Mouse (Mus musculus) hindbrain, embryonic 11.5 days (tissue): ENCODE results near the gene Coa7. TPM values are rescaled to one million over a fixed set of nuclear protein-coding genes. Genes with fewer than 3 reads are reported as not detected.
A peak's percentile ranks its signal among the peaks of the same experiment; 100 is the strongest.

ENCODE experiments used
- ATAC-seq: fragments of 200-750 bp; cut with Nextera tagmentation; 2 replicates; pipeline ENCODE4 v1.8.0; 2017; ENCODE audit warnings: mild to moderate bottlenecking, moderate TSS enrichment, moderate library complexity; ENCODE audit not compliant: low FRiP score
- DNase-seq: peaks from one replicate; pipeline ENCODE4 v3.0.0-alpha.2; 2015; ENCODE audit warnings: low spot score
- H3K27ac ChIP-seq: fragments of 300-500 bp; sonication (generic); 2 replicates; pipeline ENCODE4 v1.5.1; 2014; ENCODE audit warnings: mild to moderate bottlenecking, low read depth, low read length
- H3K27me3 ChIP-seq: fragments of 300-500 bp; sonication (generic); 2 replicates; pipeline ENCODE4 v1.6.1; 2014; ENCODE audit warnings: mild to moderate bottlenecking, low read length, moderate library complexity, mixed read lengths; ENCODE audit not compliant: control insufficient read depth, insufficient read depth
- H3K36me3 ChIP-seq: fragments of 300-500 bp; sonication (generic); 2 replicates; pipeline ENCODE4 v1.6.1; 2014; ENCODE audit warnings: mild to moderate bottlenecking, low read length, moderate library complexity, mixed read lengths; ENCODE audit not compliant: control insufficient read depth, insufficient read depth
- H3K4me1 ChIP-seq: fragments of 300-500 bp; sonication (generic); replicated peaks from 2 replicates; pipeline ENCODE4 v1.6.1; 2014; ENCODE audit warnings: low read length, mixed read lengths; ENCODE audit not compliant: control insufficient read depth, insufficient read depth
- H3K4me2 ChIP-seq: fragments of 300-500 bp; sonication (generic); replicated peaks from 2 replicates; pipeline ENCODE4 v1.6.1; 2014; ENCODE audit warnings: mild to moderate bottlenecking, low read depth, low read length
- H3K4me3 ChIP-seq: fragments of 300-500 bp; sonication (generic); 2 replicates; pipeline ENCODE4 v1.5.1; 2014; ENCODE audit warnings: low read depth, low read length
- H3K9ac ChIP-seq: fragments of 300-500 bp; sonication (generic); 2 replicates; pipeline ENCODE4 v1.6.1; 2014; ENCODE audit warnings: low read depth, low read length
- H3K9me3 ChIP-seq: fragments of 300-500 bp; sonication (generic); 2 replicates; pipeline ENCODE4 v1.6.1; 2016; ENCODE audit warnings: low read length; ENCODE audit not compliant: control insufficient read depth
- WGBS: fragments of 180-500 bp; shearing (Covaris S2); extraction: QIAGEN DNeasy Blood & Tissue Kit; methylation state at CpG from one replicate; pipeline ENCODE4 v1.1.7; 2014; 5-methylcytosine and 5-hydroxymethylcytosine counted together
- polyA plus RNA-seq: library from polyadenylated mRNA; unstranded; fragments of >200 nt; fragmentation: Nextera tagmentation; extraction: Ambion mirVana; gene quantifications from 2 replicates; pipeline ENCODE4 v1.2.1, GENCODE M21; 2014

The Coa7 gene
- polyA plus RNA-seq: 42.1 and 53.1 TPM in 2 replicates

GRCm38 (mm10) chr4:108327730-108328484 lies at the start of gene Coa7:
TSS of gene Coa7 (plus strand) at chr4:108328140.
- peak within 1 kb of the TSS; percentile 60 for H3K4me3 ChIP-seq
- no peaks in the 10 kb centered on the region for H3K27me3 ChIP-seq
- ATAC-seq (peak; percentile 96), DNase-seq (peak; percentile 99)
- H3K4me2 ChIP-seq: peak within 1 kb of the TSS; percentile 42
- H3K4me1 ChIP-seq: no peaks in the 10 kb centered on the region
- no peaks in the 10 kb centered on the region for H3K36me3 ChIP-seq
- WGBS: 1% methylated on average over 45 of the region's 45 CpGs
- H3K9me3 ChIP-seq: no peaks in the 10 kb centered on the region
- peak within 1 kb of the TSS; percentile 65 for H3K27ac ChIP-seq
- H3K9ac ChIP-seq: peak within 1 kb of the TSS; percentile 54

- Histone ChIP-seq H3K9ac (peak overlapping the region; percentile 96), H3K4me3 (peak overlapping the region; percentile 87), H3K4me1 (peaks cover 4% of the 10 kb centered on the region), H3K27ac (peak overlapping the region; percentile 87), H3K27me3 (no peaks in the 10 kb centered on the region), H3K4me2 (peak overlapping the region; percentile 81), H3K36me3 (no peaks in the 10 kb centered on the region), H3K9me3 (no peaks in the 10 kb centered on the region)
- ATAC-seq: no peak
- 1% methylated on average over 14 of the region's 14 CpGs for WGBS
- DNase-seq: peak; percentile 48
Measured at GRCm38 (mm10) chr4:108300266-108300665, 27.7 kb upstream of the Coa7 start.

- Histone ChIP-seq H3K36me3 (no peaks in the 10 kb centered on the region), H3K4me3 (peak within 1 kb of the TSS; percentile 87), H3K9me3 (no peaks in the 10 kb centered on the region), H3K9ac (peak within 1 kb of the TSS; percentile 96), H3K27me3 (no peaks in the 10 kb centered on the region), H3K4me2 (peak within 1 kb of the TSS; percentile 81), H3K27ac (peak within 1 kb of the TSS; percentile 87), H3K4me1 (peaks cover 4% of the 10 kb centered on the region)
- peak; percentile 94 for DNase-seq
- ATAC-seq: peak; percentile 98
- under 1% methylated on average over 41 of the region's 58 CpGs for WGBS
Measured at GRCm38 (mm10) chr4:108300670-108301373, 27.1 kb upstream of the Coa7 start, which contains the start of gene Zyg11b. TSS of gene Zyg11b (minus strand) at chr4:108301096.

GRCm38 (mm10) chr4:108302296-108302890 lies 25.5 kb upstream of the Coa7 start:
- Histone ChIP-seq H3K4me3 (no peak overlapping the region), H3K27ac (no peak overlapping the region), H3K9ac (no peak overlapping the region), H3K4me2 (no peak overlapping the region), H3K27me3 (no peaks in the 10 kb centered on the region), H3K9me3 (no peaks in the 10 kb centered on the region; the same call in 1 of the 2 replicates), H3K4me1 (peaks cover 4% of the 10 kb centered on the region), H3K36me3 (no peaks in the 10 kb centered on the region)
- no peak for DNase-seq
- ATAC-seq: no peak
- 71% methylated on average over 5 of the region's 5 CpGs for WGBS

DNA sequence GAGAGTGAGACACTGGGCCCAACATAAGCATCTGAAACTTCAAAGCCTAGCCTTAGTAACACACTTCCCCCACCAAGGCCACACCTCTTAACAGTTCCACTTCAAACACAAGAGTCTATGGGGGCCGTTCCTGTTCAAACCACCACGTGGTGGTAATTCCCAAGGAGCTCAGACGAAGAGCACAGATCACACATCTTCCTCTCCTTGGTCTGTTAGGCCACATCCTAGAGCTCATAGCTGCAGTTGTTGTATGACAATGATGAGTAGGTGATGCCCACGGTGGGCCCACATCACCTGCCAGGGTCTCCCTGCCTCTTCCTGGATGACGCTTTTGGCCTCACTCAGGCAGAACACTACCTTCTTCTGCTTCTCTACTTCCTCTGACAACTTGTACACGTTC lies 17.2 kb upstream of the Coa7 start:
- no peak for DNase-seq
- no peak overlapping the region for H3K4me2 ChIP-seq
- no peaks in the 10 kb centered on the region; the same call in 1 of the 2 replicates for H3K9me3 ChIP-seq
- no peaks in the 10 kb centered on the region for H3K4me1 ChIP-seq
- H3K4me3 ChIP-seq: no peak overlapping the region
- H3K27me3 ChIP-seq: no peaks in the 10 kb centered on the region
- no peaks in the 10 kb centered on the region for H3K36me3 ChIP-seq
- no peak overlapping the region for H3K9ac ChIP-seq
- H3K27ac ChIP-seq: no peak overlapping the region
- no peak for ATAC-seq
- WGBS: 86% methylated on average over 6 of the region's 6 CpGs

DNA sequence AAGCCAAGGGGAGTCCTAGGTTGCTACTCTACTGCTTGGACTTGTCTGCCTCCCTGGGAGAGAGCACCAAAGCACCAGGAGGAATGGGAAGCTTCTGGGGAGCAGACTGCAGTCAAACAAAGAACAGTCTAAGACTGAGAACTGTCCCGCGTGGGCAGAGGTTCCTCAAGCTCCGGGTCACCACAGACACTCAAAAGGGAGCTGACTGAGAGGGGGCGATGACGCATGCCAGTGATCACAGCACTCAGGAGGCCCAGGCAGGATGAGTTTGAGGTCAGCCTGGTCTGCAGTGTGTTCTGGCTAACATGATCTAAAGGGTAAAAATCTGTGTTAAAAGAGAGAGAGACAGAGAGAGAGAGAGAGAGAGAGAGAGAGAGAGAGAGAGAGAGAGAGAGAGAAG lies 13.9 kb upstream of the Coa7 start:
- Histone ChIP-seq H3K4me2 (no peak overlapping the region), H3K36me3 (no peaks in the 10 kb centered on the region), H3K9me3 (no peaks in the 10 kb centered on the region), H3K27me3 (no peaks in the 10 kb centered on the region), H3K4me1 (no peaks in the 10 kb centered on the region), H3K27ac (no peak overlapping the region), H3K4me3 (no peak overlapping the region), H3K9ac (no peak overlapping the region)
- DNase-seq: no peak
- WGBS: 65% methylated on average over 5 of the region's 5 CpGs
- no peak for ATAC-seq

DNA sequence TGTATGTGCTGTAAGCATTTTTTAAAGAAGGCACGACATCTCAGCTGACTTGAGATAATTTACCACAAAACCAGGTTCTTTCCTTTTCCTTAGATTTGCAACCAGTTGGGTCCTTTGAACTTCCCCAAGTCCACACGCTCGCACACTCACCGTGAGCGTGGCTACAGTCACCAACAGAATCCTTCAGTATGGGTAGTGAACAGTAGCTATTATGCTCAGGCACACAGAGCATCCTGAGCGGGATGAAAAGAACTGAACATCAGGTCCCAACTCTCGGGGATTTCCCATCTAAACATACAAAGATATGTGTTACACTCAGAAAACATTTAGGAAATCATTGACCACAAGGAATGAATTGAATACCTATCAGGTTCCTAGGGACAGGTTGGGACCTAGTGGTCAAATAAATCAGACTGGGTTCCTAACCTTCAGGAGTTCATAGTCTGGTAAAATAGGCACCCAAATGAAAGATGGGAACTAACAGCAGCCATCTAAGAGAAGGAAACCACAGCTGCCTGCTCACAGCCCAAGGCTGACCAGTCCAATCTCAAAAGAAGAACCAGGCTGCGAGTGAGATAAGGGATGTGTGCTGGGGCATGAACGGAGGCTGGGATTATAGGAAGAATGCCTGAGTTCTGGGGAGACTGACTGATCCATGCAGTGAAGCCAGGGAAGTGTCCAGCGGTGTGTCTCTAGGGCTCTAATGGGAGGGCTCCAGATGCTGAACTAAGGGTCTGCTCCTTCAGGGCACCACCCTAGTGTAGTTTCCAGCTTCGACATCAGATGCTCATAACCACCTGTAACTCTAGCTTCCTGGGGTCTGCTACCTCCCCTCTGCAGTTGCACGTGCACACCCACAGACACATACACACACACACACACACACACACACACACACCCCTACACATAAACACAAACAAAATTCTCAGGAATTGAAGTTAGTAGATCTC lies 10.0 kb upstream of the Coa7 start:
- H3K9ac ChIP-seq: no peak overlapping the region
- H3K27ac ChIP-seq: no peak overlapping the region
- no peak overlapping the region for H3K4me2 ChIP-seq
- ATAC-seq (no peak), DNase-seq (no peak)
- H3K9me3 ChIP-seq: no peaks in the 10 kb centered on the region
- no peaks in the 10 kb centered on the region for H3K27me3 ChIP-seq
- no peak overlapping the region for H3K4me3 ChIP-seq
- no peaks in the 10 kb centered on the region for H3K4me1 ChIP-seq
- no peaks in the 10 kb centered on the region for H3K36me3 ChIP-seq
- 85% methylated on average over 12 of the region's 12 CpGs for WGBS
